Mouse (Mus musculus) adrenal gland, adult 18-20 months (tissue): ENCODE results near the gene Smndc1. TPM values are rescaled to one million over a fixed set of nuclear protein-coding genes. Genes with fewer than 3 reads are reported as not detected.
"Not testable (repeated sequence)": the region's sequence is repeated elsewhere in the genome, so short reads cannot be mapped to it uniquely, and the experiment has no call there.

ENCODE experiments used
- DNase-seq, 2 experiments: peaks; one replicate each; pipeline ENCODE4 v3.0.0; 2021 to 2022; ENCODE audit warnings: low spot score in 2 of 2
- total RNA-seq, 2 experiments: library from RNA; stranded (reverse); gene quantifications; 1 replicate in 1 of 2; 2 replicates in 1 of 2; pipeline ENCODE4 v1.2.3; 2021

Smndc1 gene
- total RNA-seq, 2 experiments from 2014 or later: 41.5 to 44.2 TPM

- DNase-seq: no peak
Observed at GRCm38 (mm10) chr19:53413617-53414380, 23.4 kb upstream of the Smndc1 start.

GRCm38 (mm10) chr19:53412149-53412848, 21.9 kb upstream of the Smndc1 start:
- no peak for DNase-seq

- no peak for DNase-seq
Observed at GRCm38 (mm10) chr19:53409663-53410307, 19.4 kb upstream of the Smndc1 start.

DNA sequence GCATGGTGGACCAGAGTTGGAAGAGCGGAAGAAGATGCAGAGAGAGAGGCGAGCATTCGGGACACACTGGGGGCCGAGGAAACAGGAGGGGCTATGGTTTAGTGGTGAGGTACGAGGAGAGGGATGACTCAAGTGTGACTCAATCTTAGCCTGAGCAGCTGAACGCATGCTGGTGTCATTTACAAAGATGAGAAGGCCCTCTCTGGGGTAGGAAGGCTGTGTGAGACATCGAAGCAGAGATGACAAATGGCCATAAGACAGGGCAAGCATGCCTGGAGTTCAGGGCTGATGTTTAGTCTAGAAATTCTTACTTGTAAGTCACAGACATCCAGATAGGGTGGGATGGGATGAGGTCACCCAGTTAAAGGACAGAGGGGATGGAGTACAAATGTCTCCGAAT, 18.0 kb upstream of the Smndc1 start:
- DNase-seq: no peak

GRCm38 (mm10) chr19:53407350-53407749, 17.0 kb upstream of the Smndc1 start:
- no peak for DNase-seq

DNA sequence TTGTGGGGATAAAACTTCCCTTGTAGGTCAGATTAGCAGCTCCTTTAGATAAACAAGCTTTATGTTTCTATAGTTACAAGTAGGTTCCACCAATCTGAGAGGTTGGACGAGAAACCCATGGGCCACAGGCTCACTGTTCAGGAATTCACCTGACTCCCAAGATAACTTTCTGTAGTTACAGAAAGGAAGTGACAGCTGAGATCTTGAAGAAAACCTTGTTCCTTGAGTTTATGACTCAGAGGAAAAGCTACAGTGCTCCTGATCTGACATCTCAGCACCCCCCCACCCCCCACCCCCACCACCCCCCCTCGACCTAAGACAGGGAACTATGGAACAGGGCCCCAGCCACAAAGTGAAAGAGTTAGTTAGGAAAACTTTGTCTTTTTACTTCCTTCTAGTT, 15.4 kb upstream of the Smndc1 start:
- no peak for DNase-seq

DNA sequence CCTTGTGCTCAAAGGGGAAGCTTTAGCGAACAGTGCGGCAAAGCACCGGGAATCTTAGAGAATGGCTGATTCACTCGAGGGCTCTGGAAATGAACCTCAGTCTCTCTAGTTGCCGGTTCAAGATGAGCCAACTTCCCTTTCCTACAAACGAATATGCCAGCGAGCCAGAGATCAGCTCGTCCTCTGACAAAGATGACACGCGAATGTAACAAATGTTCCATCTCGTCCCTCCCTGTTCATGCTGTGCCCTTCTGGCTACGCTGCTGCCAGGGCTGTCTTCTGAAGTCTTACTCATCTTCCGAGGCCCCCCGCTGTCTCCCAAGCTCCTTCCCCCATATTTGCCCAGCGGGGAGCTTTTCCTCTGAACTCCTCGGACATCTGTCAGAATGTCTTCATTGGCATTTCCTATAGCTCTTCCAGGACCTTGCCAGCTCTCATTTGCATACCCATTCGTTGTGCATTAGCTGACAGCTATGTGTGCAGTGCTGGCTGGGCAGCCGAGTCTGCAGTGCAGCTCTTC, 14.5 kb upstream of the Smndc1 start:
- DNase-seq: peak in 1 of 2 experiments; percentile 58

DNA sequence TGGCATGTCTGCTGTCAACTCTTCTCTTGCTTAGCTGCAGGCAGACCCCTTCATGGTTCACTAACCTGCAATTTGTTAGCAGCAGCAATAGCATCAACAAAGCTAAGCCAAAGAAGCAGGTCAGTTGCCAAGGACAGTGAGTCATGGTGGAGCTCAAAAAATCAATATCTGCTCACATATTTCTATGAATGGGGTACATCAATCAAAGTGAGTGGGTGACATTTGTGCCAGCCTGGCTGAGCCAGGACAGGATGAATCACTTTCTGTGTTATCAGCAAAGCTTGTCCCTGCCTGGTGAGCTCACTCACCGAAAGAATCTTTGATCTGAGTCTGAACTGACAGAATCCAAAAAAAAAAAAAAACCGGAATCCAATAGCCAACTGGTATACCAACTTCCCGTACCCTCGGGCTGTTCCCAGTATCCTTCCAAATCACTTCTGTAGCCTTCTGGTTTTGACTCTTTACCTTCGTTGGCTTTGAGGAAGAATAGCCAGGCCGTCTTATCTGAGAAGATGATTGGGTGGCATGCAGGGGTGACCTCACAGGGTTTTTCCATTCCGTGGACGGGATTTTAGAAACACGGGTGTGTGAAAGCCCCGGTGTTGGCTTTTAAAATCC, 13.9 kb upstream of the Smndc1 start:
- peak in 1 of 2 experiments; percentile 45 for DNase-seq

DNA sequence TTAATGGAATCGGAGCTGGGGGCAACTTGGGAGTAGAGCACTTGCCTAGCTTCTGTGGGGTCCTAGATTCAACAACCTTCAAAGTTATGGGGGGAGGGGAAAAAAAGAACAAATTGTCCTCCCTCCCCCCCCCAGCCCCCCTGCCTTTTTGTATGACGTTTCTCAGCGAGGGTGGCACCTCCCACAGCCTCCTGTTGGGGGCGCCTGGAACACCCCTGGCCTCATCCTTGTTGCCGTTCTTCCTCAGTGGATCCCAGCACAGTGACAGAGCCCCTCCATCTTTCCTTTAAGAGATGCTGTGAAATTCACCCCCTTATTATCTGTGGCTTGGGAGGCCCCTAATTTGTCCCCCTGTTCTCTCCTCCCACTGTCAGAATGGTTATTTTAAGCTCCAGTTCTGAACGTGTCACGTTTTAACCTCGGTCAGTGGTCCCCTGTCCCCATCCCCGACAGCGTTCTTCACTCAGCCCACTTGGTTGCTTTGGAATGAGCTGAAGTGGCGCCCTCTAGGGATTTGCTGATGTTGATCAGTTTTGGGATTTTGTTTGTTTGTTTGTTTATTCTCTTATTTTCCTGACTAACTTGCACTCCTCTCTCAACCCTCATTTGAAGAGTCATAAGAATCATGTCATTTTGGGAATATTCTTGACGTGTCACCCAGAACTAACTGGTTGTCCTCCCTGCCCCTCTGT, 12.5 kb upstream of the Smndc1 start:
- no peak for DNase-seq

DNA sequence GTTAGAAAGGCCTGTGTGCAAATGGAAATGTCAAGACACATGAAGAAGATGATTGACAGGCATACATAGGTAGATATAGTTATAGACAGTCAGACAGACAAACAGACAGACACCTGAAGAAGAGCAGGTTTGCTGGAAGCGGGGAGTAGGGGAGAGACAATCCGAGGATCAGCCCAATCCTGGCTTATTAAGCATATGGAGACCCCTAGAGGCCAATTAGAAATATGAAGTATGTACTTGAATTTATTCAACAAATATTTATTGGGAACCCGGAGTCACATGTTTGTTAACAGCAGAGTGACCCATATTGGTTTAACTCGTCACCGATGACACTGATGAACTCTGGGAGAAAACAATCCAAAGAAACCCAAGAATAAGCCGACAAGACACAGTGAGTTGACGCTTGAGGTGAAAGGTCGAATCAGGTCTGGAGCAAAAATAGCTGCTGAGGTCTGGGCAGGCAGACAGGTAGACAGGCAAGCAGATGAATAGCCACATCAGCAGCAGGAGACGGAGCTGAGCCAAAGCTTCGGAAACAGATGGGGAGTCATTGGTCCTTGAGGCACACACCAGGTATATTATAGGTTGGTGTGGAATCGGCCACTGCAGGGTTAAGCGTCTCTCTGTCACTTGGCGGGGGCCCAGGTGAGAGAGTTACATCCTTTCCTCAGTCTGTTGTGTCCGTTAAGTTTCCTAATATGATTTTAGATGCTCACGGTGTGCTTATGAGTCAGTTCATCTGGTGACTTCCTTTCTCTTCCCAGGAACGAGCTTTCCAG, 10.1 kb upstream of the Smndc1 start:
- no peak for DNase-seq

DNA sequence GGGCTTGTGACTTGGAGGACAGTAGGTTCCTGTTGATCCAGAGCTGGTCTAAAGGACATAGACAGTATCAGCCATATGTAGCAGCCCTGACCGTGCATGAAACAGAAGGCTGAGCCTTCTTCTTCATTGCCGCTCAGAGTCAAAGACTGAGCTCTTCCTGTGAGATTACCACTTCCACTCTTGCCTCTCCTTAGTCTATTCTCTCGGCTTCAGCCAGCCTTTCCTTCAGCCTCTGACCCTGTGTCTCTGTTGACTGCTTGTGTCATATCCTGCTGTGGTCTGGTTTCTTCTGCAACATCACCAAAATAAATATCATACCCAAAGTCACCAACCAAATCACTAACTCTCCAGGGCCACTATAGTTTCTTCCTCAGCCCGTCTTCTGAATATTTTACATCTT, 8.8 kb upstream of the Smndc1 start:
- DNase-seq: no peak

DNA sequence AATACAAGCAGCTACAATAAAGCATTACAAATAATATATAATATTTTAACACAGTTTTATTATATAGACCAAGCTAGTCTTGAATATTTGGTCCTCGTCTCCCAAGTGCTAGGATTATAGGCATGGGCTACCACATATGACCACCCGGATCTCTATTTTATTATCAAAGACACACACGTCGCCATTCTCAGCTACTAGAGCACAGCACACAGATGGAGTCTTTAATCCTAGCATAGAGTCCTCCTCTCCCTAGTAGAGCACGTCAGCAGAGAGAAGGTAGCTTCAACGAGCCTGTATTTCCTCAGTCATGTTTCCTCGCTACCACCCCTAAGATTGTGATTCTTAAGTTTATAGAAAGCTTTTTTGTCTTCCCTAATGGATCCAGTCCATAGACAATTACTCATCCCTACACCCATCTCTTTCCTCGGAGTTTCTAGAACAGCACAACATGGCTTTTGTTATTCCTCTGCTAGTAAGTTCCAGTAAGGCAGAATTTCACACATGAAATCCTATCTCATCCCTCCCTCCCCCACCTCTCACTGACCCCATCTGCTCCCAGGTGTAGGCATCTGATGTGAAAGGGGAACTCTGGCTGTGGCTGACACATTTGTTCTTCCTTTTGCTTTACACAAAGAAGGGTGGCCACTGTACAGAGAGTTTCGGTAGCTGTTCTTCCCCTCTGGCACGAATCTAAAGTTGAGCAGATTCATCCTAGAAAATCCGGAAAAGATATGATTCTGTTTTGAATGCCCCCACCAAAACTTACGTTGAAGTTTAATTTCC, 7.3 kb upstream of the Smndc1 start:
- no peak for DNase-seq

DNA sequence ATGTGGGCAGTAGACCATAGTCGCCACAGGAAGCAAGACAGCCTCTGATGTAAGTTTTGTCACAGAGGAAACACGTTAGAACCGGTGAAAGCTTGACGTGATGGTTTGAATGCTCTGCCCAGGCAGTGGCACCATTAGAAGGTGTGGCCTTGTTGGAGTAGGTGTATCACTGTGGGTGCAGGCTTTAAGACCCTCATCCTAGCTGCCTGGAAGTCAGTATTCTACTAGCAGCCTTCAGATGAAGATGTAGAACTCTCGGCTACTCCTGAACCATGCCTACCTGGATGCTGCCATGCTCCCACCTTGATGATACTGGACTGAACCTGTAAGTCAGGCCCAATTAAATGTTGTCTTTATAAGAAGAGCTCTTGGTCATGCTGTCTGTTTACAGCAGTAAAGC, 5.4 kb upstream of the Smndc1 start:
- not testable (repeated sequence) for DNase-seq

DNA sequence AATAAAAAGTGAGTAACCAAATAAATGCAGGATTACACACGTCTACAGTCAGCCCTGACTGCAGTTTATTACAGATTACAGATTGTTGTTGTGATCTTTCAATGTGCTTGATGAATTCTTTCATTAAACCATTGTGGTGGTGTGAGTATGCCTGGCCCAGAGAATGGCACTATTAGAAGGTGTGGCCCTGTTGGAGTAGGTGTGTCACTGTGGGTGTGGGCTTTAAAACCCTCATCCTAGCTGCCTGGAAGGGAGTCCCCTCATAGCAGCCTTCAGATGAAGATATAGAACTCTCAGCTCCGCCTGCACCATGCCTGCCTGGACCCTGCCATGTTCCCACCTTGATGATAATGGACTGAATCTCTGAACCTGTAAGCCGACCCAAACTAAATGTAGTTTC, 4.6 kb upstream of the Smndc1 start:
- DNase-seq: not testable (repeated sequence)

DNA sequence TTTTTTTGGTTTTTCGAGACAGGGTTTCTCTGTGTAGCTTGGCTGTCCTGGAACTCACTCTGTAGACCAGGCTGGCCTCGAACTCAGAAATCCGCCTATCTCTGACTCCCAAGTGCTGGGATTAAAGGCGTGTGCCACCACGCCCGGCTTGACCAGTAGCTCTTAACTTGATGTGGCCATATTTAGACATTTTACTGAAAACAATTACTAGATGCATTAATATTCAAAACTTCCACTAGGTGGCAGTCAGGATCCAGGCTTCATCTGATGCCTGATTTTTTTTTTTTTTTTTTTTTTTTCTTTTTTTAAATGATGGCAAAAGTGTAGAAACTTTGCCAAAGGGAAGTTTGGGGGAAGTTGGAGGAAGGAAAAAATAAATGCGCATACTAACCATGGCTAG, 4.2 kb upstream of the Smndc1 start:
- no peak for DNase-seq

GRCm38 (mm10) chr19:53393646-53394045, 3.3 kb upstream of the Smndc1 start:
- no peak for DNase-seq

DNA sequence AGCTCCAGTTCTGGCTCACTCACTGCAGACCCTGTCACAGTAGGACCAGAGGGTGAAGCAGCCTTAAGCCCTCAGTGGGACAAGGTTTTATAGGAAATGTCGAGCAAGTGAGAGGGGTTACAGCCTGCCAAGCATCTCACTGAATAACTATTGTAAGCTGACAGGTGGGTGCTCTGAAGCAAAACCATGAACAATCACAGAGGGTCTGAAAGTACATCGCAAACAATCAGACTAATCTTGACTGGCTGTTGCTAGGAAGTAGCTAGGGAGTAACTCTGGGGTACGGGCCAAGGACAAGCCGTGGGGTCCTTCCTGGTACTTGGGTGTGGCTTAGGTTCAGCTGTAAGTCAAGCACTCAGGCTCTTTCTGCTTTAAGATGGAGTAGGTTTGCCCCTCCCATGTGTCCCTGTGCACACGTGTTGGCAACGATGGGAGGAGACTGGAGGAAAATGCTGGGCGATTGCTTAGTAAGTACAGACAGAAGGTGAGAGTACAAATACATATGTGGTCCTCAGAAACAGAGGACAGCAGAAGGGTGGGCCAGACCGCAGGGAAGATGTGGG, 2.5 kb upstream of the Smndc1 start:
- no peak for DNase-seq

GRCm38 (mm10) chr19:53391787-53392186, 1.4 kb upstream of the Smndc1 start:
- no peak for DNase-seq

DNA sequence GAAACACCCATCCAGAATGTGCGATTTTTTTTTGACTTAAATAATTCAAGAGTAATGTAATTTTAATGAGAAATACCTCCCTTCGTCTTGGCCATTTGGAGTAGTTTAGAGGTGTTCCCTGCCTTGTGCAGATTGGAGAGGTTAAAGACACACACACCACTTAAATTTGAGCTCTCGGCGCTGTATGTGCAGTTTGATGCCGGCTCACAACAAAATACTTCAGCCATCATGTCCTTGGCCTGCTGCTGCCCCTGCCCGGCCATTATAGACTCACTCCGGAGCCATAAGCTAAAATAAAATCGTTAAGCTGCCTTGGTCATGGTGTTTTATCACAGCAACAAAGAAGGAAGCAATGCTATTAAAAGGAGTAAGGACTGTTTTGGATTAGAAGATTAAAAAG, 1.0 kb upstream of the Smndc1 start:
- no peak for DNase-seq
